Mouse (Mus musculus) MEL (cell line): ENCODE measurements around the gene Fam205a1. TPM values are rescaled to one million over a fixed set of nuclear protein-coding genes. Genes with fewer than 3 reads are reported as not detected.

ENCODE experiments used
- DNase-seq: peaks from one replicate; pipeline ENCODE4 v3.0.0; 2011; ENCODE audit warnings: low read depth, low spot score
- H3K27ac ChIP-seq: 2 replicates; pipeline ENCODE4 v1.5.1; 2012; ENCODE audit warnings: low read depth, mild to moderate bottlenecking, control low read depth, low read length, moderate library complexity; ENCODE audit not compliant: control insufficient read depth
- H3K27me3 ChIP-seq, 2 experiments: fragments of 150-350 bp in 1 of 2; sonication (generic) in 1 of 2; 2 replicates each; pipeline ENCODE4 v1.6.1; 2012; ENCODE audit warnings: low read length in 2 of 2, mild to moderate bottlenecking in 2 of 2, improper control_type of control experiment in 1 of 2, moderate library complexity in 1 of 2; ENCODE audit not compliant: insufficient read depth in 2 of 2, control insufficient read depth in 1 of 2
- H3K36me3 ChIP-seq, 2 experiments: 2 replicates each; pipeline ENCODE4 v1.6.1; 2012 to 2014; ENCODE audit warnings: low read length in 2 of 2, improper control_type of control experiment in 1 of 2, inconsistent platforms in 1 of 2, mild to moderate bottlenecking in 1 of 2; ENCODE audit not compliant: insufficient read depth in 2 of 2, control insufficient read depth in 1 of 2
- H3K4me1 ChIP-seq, 2 experiments: fragments of 150-350 bp in 1 of 2; sonication (generic) in 1 of 2; 2 replicates each; pipeline ENCODE4 v1.6.1; 2012; ENCODE audit warnings: low read length in 2 of 2, improper control_type of control experiment in 1 of 2, mild to moderate bottlenecking in 1 of 2; ENCODE audit not compliant: insufficient read depth in 2 of 2, control insufficient read depth in 1 of 2
- H3K4me3 ChIP-seq, 2 experiments: fragments of 150-350 bp in 1 of 2; sonication (generic) in 1 of 2; 2 replicates each; pipeline ENCODE4 v1.5.1; 2012; ENCODE audit warnings: low read depth in 2 of 2, low read length in 2 of 2, mild to moderate bottlenecking in 2 of 2, moderate library complexity in 2 of 2, control low read depth in 1 of 2, improper control_type of control experiment in 1 of 2; ENCODE audit not compliant: control insufficient read depth in 1 of 2, insufficient read depth in 1 of 2
- H3K79me2 ChIP-seq: 2 replicates; pipeline ENCODE4 v1.6.1; 2012; ENCODE audit warnings: mild to moderate bottlenecking, low read length, moderate library complexity; ENCODE audit not compliant: control insufficient read depth, poor library complexity, insufficient read depth
- H3K9ac ChIP-seq: 2 replicates; pipeline ENCODE4 v1.6.1; 2012; ENCODE audit warnings: low read depth, mild to moderate bottlenecking, control low read depth, low read length, moderate library complexity; ENCODE audit not compliant: control insufficient read depth, poor library complexity, severe bottlenecking
- H3K9me3 ChIP-seq: fragments of 150-350 bp; sonication (generic); replicated peaks from 2 replicates; pipeline ENCODE4 v1.6.1; 2012; ENCODE audit warnings: mild to moderate bottlenecking, low read length, improper control_type of control experiment, moderate library complexity; ENCODE audit not compliant: insufficient read depth
- CHD1 ChIP-seq: IDR thresholded peaks from 2 replicates; pipeline ENCODE4 v1.6.1; 2012; ENCODE audit warnings: low read depth, mild to moderate bottlenecking, inconsistent platforms, low read length, improper control_type of control experiment
- ETS1 ChIP-seq: IDR thresholded peaks from 2 replicates; pipeline ENCODE4 v1.6.1; 2012; ENCODE audit warnings: low read depth, mild to moderate bottlenecking, inconsistent platforms, low read length, improper control_type of control experiment, moderate library complexity
- GATA1 ChIP-seq: IDR thresholded peaks from 2 replicates; pipeline ENCODE4 v1.6.1; 2011; ENCODE audit warnings: low read depth, low read length, improper control_type of control experiment
- MAZ ChIP-seq: IDR thresholded peaks from 2 replicates; pipeline ENCODE4 v1.6.1; 2012; ENCODE audit warnings: low read depth, mild to moderate bottlenecking, inconsistent platforms, low read length, improper control_type of control experiment
- NRF1 ChIP-seq: IDR thresholded peaks from 2 replicates; pipeline ENCODE4 v1.6.1; 2014; ENCODE audit warnings: low read depth, mild to moderate bottlenecking, inconsistent platforms, low read length, improper control_type of control experiment, moderate library complexity; ENCODE audit not compliant: poor library complexity, insufficient read depth, severe bottlenecking
- POLR2A ChIP-seq, 2 experiments: IDR thresholded peaks; 2 replicates each; pipeline ENCODE4 v1.6.1; 2011 to 2012; ENCODE audit warnings: low read length in 2 of 2, mild to moderate bottlenecking in 2 of 2, control low read depth in 1 of 2, improper control_type of control experiment in 1 of 2, low read depth in 1 of 2, moderate library complexity in 1 of 2; ENCODE audit not compliant: control insufficient read depth in 1 of 2, insufficient read depth in 1 of 2, poor library complexity in 1 of 2
- POLR2AphosphoS2 ChIP-seq: IDR thresholded peaks from 2 replicates; pipeline ENCODE4 v1.6.1; 2011; ENCODE audit warnings: low read length, improper control_type of control experiment
- USF1 ChIP-seq: IDR thresholded peaks from 2 replicates; pipeline ENCODE4 v1.6.1; 2014; ENCODE audit warnings: low read depth, mild to moderate bottlenecking, inconsistent platforms, low read length, improper control_type of control experiment, moderate library complexity
- ZC3H11A ChIP-seq: IDR thresholded peaks from 2 replicates; pipeline ENCODE4 v1.6.1; 2012; ENCODE audit warnings: low read depth, mild to moderate bottlenecking, inconsistent platforms, low read length, improper control_type of control experiment
- ZMIZ1 ChIP-seq: IDR thresholded peaks from 2 replicates; pipeline ENCODE4 v1.6.1; 2012; ENCODE audit warnings: low read depth, mild to moderate bottlenecking, inconsistent platforms, low read length, improper control_type of control experiment, moderate library complexity
- polyA plus RNA-seq, 2 experiments: library from polyadenylated mRNA; stranded (reverse) in 1 of 2; unstranded in 1 of 2; fragments of >175 nt in 1 of 2; fragments of >200 nt in 1 of 2; gene quantifications; 2 replicates each; pipeline versions ENCODE4 v1.2.1 to v1.2.4; 2012; ENCODE audit warnings: low replicate concordance in 2 of 2, low read depth in 1 of 2; ENCODE audit not compliant: insufficient read length in 2 of 2, insufficient read depth in 1 of 2, missing spikeins in 1 of 2
- total RNA-seq: library from RNA; depleted of rRNA; stranded (reverse); fragments of 300-350 nt; gene quantifications from 2 replicates; pipeline ENCODE4 v1.2.3, GENCODE M21; 2012

The Fam205a1 gene
- total and polyA plus RNA-seq, 3 experiments = 0.01 TPM; not detected in 2

DNA sequence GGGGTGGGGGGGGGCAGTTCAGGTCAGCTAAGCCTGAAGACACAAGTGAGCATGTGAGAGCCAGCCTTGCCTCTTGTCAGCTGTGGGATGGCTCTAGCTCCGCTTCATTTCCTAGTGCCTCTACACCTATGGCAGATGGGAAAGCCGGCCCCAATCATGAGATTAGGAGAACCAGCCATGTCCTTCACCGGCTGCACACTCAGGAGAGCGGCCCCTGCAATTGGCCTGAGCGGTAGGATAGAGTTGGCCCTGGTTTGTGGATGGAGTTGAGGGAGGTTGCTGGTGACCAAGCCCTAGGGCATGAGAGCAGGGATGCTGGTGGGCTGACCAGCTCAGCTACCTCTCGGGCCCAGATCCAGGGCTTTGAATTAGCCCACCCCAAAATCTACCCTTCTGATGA lies 35.1 kb upstream of the Fam205a1 start:
- Histone ChIP-seq H3K9me3 (no peaks in the 10 kb centered on the region), H3K9ac (no peak overlapping the region), H3K4me3 (no peak overlapping the region), H3K79me2 (no peaks in the 10 kb centered on the region), H3K4me1 (no peaks in the 10 kb centered on the region), H3K27ac (no peak overlapping the region), H3K27me3 (peaks cover 1 to 6% of the 10 kb centered on the region in 2 experiments), H3K36me3 (no peaks in the 10 kb centered on the region)
- DNase-seq = no peak
- TF ChIP-seq ZMIZ1 = no peak

DNA sequence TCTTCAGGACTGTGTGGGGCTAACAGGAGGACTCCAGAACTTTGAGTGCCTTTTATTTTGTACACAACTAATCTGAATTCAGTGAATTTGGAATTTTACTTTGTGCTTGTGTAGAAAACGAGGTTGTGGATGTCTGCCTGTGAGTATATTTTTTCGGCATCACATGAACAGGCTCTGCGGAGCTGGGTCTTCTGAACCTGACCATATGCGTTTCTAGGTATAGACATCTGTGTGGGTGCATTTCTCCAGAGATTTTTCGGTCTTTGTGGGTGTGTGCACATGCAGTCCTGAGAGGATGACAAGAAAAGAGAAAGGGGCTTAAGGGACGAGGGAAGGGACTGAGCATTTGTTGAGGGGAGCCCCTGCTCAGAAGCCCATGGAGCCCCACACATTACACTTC lies 33.2 kb upstream of the Fam205a1 start:
- DNase-seq = no peak
- TF ChIP-seq GATA1 = no peak
- no peak for TF ChIP-seq POLR2AphosphoS2
- TF ChIP-seq MAZ = no peak
- TF ChIP-seq USF1 = no peak
- no peak for TF ChIP-seq NRF1
- TF ChIP-seq ETS1 = no peak
- TF ChIP-seq POLR2A (IDR thresholded peaks at IDR 0.05; ENCODE audit: control insufficient read depth in 1 of 2, insufficient read depth in 1 of 2, low read depth in 1 of 2, low read length in 2 of 2, poor library complexity in 1 of 2) = no peak
- no peak for TF ChIP-seq ZC3H11A

DNA sequence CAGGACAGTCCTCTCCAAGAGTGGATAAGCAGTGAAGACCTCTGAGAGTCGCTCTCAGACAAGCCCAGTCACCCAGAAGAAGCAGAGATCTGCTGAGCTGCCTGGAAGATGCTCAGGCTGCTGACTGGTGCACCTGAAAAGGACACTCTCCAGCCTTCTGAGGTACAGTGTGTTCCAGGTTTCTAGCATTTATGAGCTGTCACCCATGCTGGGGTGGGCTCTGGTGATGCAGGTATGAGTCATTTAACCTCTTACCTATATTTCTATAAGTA lies 26.9 kb upstream of the Fam205a1 start:
- Histone ChIP-seq H3K4me3 (0 out of 4 replicates have a peak overlapping the region, but pooled peaks of 1 of the 2 experiments have one; percentile 4), H3K27me3 (no peaks in the 10 kb centered on the region; a peak in 1 of 4 replicates), H3K79me2 (no peaks in the 10 kb centered on the region), H3K27ac (no peak overlapping the region), H3K9me3 (no peaks in the 10 kb centered on the region), H3K4me1 (no peaks in the 10 kb centered on the region; a peak in 2 of 4 replicates), H3K36me3 (peaks cover 0 to 5% of the 10 kb centered on the region in 2 experiments; a peak in 2 of 4 replicates), H3K9ac (no peak overlapping the region)
- TF ChIP-seq CHD1 = no peak
- DNase-seq = no peak

More for the DNA sequence above, 33.2 kb upstream of the Fam205a1 start:
- H3K27me3 ChIP-seq = peaks cover 1 to 3% of the 10 kb centered on the region in 2 experiments; a peak in 3 of 4 replicates
- no peaks in the 10 kb centered on the region for H3K36me3 ChIP-seq
- H3K4me1 ChIP-seq = no peaks in the 10 kb centered on the region
- no peaks in the 10 kb centered on the region for H3K9me3 ChIP-seq
- no peak overlapping the region for H3K4me3 ChIP-seq
- no peaks in the 10 kb centered on the region for H3K79me2 ChIP-seq
- no peak overlapping the region for H3K27ac ChIP-seq
- no peak overlapping the region for H3K9ac ChIP-seq
